Mouse (Mus musculus): ENCODE data around the gene Surf1. TPM values are rescaled to one million over a fixed set of nuclear protein-coding genes. Genes with fewer than 3 reads are reported as not detected.
A peak's percentile ranks its signal among the peaks of the same experiment; 100 is the strongest.

Gene Surf1
- total RNA-seq (2022), result 10 to 100 TPM; 58.5 to 70.1 (median 64.5) TPM

- DNase-seq (ENCODE audit: low spot score), result peak; percentile 84
Measured at GRCm38 (mm10) chr2:26915927-26916728, at the start of gene Surf1, which contains the start of gene Surf2. Gene Surf1, minus strand, starts transcription at chr2:26916530. Gene Surf2, plus strand, starts transcription at chr2:26916367.

- DNase-seq (ENCODE audit: low spot score), result no peak
Measured at GRCm38 (mm10) chr2:26964724-26965370, 48.5 kb upstream of the Surf1 start.

- peak; percentile 94 for DNase-seq (ENCODE audit: low spot score)
Measured at GRCm38 (mm10) chr2:26963923-26964723, 47.8 kb upstream of the Surf1 start, which contains the start of gene Rexo4. Gene Rexo4, minus strand, starts transcription at chr2:26964386.

GRCm38 (mm10) chr2:26960756-26961155 is 44.4 kb upstream of the Surf1 start:
- no peak for DNase-seq (ENCODE audit: low spot score)

DNA sequence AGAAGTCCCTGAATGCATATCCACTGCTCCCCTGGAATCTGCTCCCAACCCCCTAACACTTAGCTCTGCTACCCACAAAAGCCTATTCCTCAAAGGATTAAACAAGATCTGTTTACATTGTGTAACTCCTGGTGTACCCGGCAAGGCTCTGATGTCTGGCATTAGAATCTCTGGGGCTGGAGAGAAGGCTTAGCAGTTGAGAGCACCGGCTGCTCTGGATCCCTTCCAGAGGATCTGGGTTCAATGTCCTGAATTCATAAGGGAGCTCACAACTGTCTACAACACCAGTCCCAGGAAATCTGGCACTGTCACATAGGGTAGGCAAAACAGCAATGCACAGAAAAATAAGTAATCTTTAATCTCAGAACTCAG is 41.1 kb upstream of the Surf1 start:
- no peak for DNase-seq (ENCODE audit: low spot score)

DNA sequence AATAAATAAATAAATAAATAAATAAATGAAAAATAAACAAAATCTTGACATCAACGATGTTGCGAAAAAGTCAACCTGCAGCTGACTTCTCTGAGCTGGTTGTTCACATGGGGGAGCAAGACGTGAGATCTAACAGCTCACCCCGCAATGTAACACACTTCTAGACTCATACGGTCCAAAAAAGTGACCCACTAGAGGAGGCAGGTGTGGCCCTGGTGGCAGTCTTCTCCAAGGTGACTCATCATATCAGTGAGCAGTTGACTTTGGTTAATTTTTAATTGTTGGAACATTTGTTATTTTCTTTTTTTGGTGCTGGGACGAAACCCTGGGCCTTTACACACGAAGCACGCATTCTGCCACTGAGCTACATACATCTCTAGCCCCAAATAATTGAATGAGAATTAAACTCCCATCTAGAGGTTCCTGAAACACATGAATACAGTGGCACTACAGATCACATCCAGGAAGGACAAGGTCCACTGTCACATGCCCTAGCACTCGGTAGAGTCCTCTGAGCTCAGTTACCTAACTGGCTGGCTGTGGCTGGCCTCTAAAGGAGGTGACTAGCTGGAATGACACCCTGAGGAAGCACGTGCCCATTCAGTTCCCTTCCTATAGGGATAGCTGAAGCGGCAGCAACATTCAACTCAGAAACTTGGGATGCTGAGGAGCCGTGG is 40.6 kb upstream of the Surf1 start:
- no peak for DNase-seq (ENCODE audit: low spot score)

GRCm38 (mm10) chr2:26954735-26955395 is 38.5 kb upstream of the Surf1 start:
- no peak for DNase-seq (ENCODE audit: low spot score)

DNA sequence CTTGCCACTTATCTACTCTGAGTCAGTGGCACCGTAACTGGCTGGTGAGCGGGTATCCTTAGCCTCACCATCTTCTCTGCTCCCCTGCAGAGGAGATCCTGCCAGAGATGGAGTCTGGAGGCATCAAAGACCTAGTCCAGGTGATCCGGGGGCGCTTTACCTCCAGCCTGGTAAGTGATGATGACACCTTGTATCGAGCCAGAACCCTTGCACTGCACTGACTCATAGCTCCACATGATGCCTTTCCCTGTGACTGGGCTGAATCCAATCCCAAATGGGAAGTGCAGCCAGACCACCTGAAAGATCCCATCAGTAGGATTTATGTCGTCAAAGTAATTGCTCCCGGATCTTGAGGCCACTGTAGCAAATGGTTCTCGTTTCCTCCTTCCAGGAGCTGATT is 36.5 kb upstream of the Surf1 start:
- DNase-seq (ENCODE audit: low spot score), result no peak

- DNase-seq (ENCODE audit: low spot score), result no peak
Measured at GRCm38 (mm10) chr2:26952193-26952592, 35.9 kb upstream of the Surf1 start.

DNA sequence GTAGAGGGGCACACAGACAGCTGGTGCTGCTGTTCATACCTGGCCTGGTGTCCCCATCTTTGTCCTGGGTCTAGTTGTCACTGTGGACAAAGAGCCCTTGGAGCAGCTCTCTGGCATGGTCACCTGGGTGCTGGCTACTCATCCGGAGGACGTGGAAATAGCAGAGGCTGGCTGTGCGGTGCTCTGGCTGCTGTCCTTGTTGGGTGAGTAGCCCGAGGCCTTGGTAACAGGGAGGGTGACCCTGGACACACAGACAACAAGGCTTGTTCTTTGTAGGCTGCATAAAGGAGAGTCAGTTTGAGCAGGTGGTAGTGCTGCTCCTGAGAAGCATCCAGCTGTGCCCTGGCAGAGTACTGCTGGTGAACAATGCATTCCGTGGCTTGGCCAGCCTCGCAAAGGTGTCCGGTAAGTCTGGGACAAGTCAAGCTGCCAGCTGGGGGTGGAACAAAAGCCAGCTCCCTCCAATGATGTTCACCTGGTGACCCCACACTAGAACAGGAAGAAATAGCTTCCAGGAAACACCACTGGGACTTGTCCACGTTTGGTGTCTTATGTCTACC is 35.1 kb upstream of the Surf1 start:
- DNase-seq (ENCODE audit: low spot score), result no peak

GRCm38 (mm10) chr2:26950411-26950810 is 34.1 kb upstream of the Surf1 start:
- DNase-seq (ENCODE audit: low spot score), result no peak

DNA sequence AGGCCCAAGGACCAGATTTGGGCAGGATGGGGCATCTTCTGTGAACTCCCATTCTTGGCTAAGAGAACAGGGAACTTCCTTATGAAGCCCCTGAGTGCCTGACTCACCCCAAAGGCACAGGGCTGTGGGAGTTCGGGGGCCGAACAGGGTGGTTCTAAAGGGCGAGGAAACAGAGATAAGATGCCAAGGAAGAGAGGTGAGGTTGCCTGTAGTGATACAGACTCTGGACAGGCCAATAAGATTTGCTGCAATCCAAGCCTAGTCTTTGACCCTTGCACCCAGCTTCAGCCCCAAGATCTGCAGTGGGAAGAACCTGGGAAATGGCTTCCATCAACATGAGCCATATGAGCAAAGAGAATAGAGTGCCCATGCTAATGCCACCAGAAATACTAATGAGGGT is 26.9 kb upstream of the Surf1 start:
- DNase-seq (ENCODE audit: low spot score), result no peak

- no peak for DNase-seq (ENCODE audit: low spot score)
Measured at GRCm38 (mm10) chr2:26941539-26941938, 25.2 kb upstream of the Surf1 start.

DNA sequence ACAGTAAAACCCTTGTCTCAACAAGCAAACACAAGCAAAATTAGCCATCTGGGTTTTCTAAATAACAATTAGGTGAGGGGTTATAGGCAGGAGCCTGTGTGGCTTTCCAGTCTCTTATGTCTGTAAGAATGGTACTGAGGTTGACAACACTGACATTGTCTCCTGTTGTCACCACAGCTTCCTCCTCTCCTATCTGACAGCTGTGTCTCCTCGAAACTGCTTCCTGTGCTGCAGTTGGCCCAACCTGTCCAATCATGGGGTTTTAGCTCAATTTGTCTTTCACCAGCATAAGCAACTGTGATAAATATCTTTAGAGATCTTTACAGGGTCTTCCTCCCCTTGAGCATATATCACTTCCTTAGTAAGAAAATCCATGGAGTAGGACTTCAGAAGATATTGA is 20.1 kb upstream of the Surf1 start:
- no peak for DNase-seq (ENCODE audit: low spot score)

- DNase-seq (ENCODE audit: low spot score), result no peak
Measured at GRCm38 (mm10) chr2:26935286-26935685, 19.0 kb upstream of the Surf1 start.

DNA sequence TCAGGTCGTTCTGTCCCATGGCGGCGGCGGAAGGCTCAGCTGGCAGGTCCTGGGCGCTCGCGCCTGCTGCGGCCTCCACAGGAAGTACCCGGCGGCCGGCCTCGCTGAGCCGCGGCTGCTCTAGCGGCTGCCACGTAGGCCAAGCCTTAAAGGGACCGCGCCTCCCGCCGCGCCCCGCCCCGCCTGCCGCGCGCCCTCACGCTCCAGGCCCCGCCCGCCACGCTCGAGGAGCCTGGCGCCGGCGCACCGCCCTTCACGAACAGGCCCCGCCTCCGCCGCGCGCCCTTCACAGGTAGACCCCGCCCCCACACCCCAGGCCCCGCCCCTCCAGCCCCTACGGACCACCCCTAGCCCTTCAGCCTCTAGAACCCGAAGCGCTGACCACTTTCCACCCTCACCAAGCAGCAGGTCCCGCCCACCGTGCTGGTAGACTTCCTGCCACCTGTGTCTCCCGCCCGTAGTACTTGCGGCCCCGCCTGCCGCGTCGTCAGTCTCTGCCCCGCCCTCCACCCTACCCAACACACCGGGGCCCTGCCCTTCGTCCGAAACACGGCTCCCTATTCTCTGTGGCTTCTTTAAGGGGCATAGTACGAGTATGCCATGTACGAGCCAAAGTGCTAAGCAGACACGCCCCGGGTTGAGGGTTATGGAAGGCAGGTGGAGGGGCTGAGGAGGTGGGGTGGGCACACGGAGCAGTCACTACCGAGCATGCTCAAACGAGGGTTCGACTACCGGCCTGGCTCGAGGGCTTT is 17.1 kb upstream of the Surf1 start, which contains the start of the genes Surf4 and Stkld1:
Gene Surf4 (minus strand): TSS at position 625 of the 752 bp plus-strand sequence.
Gene Stkld1 (plus strand): TSS at position 744 of the 752 bp plus-strand sequence.
- DNase-seq (ENCODE audit: low spot score), result peak; percentile 81

DNA sequence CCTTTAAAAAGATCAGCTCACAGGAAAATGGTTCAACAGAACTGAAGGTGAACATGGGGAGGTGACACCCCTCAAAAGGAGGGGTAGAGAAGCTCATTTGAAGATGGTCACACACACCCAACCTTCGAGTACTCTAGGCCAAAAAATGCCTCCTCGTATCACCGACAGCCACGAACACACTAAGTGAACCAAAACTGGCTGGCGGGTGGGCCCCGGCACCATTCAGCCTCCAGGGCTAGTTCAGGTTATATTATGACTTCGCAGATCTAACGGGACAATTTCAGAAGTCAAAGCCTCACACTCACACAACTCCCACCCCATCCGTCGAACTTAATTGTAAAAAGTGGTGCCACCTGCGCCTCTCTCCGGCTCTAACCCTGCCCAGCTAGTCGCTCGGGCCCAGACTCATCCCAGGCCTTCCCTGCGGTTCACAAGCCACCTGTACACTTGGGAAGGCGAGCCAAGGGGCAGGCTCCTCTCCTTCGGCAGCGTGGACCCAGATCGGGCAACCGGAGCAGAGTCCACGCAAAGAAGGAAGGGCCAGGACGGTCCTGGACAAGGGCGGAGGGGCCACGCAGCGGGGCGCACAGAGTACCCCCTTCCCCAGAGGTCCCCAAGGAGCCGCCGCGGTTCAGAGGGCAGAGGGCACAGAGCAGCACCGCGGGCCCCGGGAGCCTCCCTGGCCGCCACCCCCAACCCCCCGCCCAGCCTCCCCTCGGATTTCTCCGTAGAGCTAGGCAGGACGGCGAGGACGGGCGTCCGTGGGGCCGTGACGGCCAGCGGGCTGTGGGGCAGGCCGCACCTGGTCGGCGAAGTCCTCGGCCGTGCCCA is 16.4 kb upstream of the Surf1 start:
- DNase-seq (ENCODE audit: low spot score), result no peak

DNA sequence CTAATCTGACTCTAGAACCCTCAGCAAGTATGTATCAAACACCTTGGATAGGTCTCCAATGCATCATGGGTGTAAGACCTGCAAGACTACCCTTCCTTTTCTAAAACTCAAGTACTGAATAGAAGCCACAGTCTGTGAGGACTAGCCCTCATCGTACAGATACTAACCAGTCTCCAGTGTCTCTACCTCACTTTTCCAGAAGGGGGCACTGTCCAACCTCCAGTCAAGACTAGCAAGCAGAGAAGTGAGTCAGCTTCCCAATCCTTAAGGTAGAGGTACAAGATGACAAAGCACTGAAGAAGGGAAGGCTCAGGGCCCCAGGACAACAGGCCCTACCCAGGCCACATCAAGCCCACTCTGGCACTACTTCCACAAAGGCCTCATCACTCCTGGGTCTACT is 14.1 kb upstream of the Surf1 start:
- DNase-seq (ENCODE audit: low spot score), result peak; percentile 58
